Mouse (Mus musculus) heart, postnatal 0 days (tissue): ENCODE results near the gene Dock8. TPM values are rescaled to one million over a fixed set of nuclear protein-coding genes. Genes with fewer than 3 reads are reported as not detected.

ENCODE experiments used
- ATAC-seq: fragments of 200-750 bp; cut with Nextera tagmentation; 2 replicates; pipeline ENCODE4 v1.8.0; 2017; ENCODE audit warnings: low read depth, moderate number of reproducible peaks, moderate library complexity; ENCODE audit not compliant: insufficient read depth
- DNase-seq: peaks from one replicate; pipeline ENCODE4 v3.0.0-alpha.2; 2016; ENCODE audit warnings: low spot score
- H3K27ac ChIP-seq: fragments of 300-500 bp; sonication (generic); 2 replicates; pipeline ENCODE4 v1.5.1; 2014; ENCODE audit warnings: low read depth, mild to moderate bottlenecking
- H3K27me3 ChIP-seq: fragments of 300-500 bp; sonication (generic); 2 replicates; pipeline ENCODE4 v1.6.1; 2014; ENCODE audit warnings: low read length, mixed read lengths; ENCODE audit not compliant: control insufficient read depth, insufficient read depth
- H3K36me3 ChIP-seq: fragments of 300-500 bp; sonication (generic); replicated peaks from 2 replicates; pipeline ENCODE4 v1.6.1; 2014; ENCODE audit warnings: low read length, mixed read lengths; ENCODE audit not compliant: control insufficient read depth, insufficient read depth
- H3K4me1 ChIP-seq: fragments of 300-500 bp; sonication (generic); 2 replicates; pipeline ENCODE4 v1.6.1; 2014; ENCODE audit warnings: antibody characterized with exemption; ENCODE audit not compliant: control insufficient read depth, insufficient read depth
- H3K4me2 ChIP-seq: fragments of 300-500 bp; sonication (generic); 2 replicates; pipeline ENCODE4 v1.6.1; 2014; ENCODE audit warnings: low read depth, mild to moderate bottlenecking, low read length, moderate library complexity
- H3K4me3 ChIP-seq: fragments of 300-500 bp; sonication (generic); 2 replicates; pipeline ENCODE4 v1.5.1; 2014; ENCODE audit warnings: low read depth, low read length
- H3K9ac ChIP-seq: fragments of 300-500 bp; sonication (generic); replicated peaks from 2 replicates; pipeline ENCODE4 v1.6.1; 2014; ENCODE audit warnings: low read depth, low read length, mixed read lengths
- H3K9me3 ChIP-seq: fragments of 300-500 bp; sonication (generic); replicated peaks from 2 replicates; pipeline ENCODE4 v1.6.1; 2016; ENCODE audit warnings: low read length; ENCODE audit not compliant: control insufficient read depth
- CTCF ChIP-seq: IDR thresholded peaks from 2 replicates; pipeline ENCODE4 v1.5.1; 2016; ENCODE audit warnings: antibody characterized with exemption, control low read depth, low read depth
- EP300 ChIP-seq: IDR thresholded peaks from 2 replicates; pipeline ENCODE4 v1.6.1; 2016; ENCODE audit warnings: antibody characterized with exemption, low read depth
- WGBS: fragments of 180-500 bp; shearing (Covaris S2); extraction: QIAGEN DNeasy Blood & Tissue Kit; methylation state at CpG from one replicate; pipeline ENCODE4 v1.1.7; 2014; 5-methylcytosine and 5-hydroxymethylcytosine counted together
- polyA plus RNA-seq: library from polyadenylated mRNA; unstranded; fragments of >200 nt; fragmentation: Nextera tagmentation; extraction: Ambion mirVana; gene quantifications from 2 replicates; pipeline ENCODE4 v1.2.1, GENCODE M21; 2015
- total RNA-seq: library from RNA; depleted of rRNA; stranded (reverse); fragments of >200 nt; gene quantifications from 2 replicates; pipeline ENCODE4 v1.2.3, GENCODE M21; 2014; ENCODE audit warnings: low replicate concordance

The Dock8 gene
- total and polyA plus RNA-seq, 2 experiments from 2014 or later, result 2.4 to 6.0 TPM

- Histone ChIP-seq H3K9ac (no peak overlapping the region), H3K9me3 (no peaks in the 10 kb centered on the region), H3K4me2 (no peak overlapping the region), H3K27me3 (no peaks in the 10 kb centered on the region), H3K36me3 (no peaks in the 10 kb centered on the region), H3K4me1 (no peaks in the 10 kb centered on the region), H3K4me3 (no peak overlapping the region), H3K27ac (no peak overlapping the region)
- no peak for TF ChIP-seq CTCF
- no peak for ATAC-seq
- 75% methylated on average over 6 of the region's 6 CpGs for WGBS
- DNase-seq, result no peak
These were observed 5.8 kb upstream of the Dock8 start for GRCm38 (mm10) chr19:24993526-24993925.

DNA sequence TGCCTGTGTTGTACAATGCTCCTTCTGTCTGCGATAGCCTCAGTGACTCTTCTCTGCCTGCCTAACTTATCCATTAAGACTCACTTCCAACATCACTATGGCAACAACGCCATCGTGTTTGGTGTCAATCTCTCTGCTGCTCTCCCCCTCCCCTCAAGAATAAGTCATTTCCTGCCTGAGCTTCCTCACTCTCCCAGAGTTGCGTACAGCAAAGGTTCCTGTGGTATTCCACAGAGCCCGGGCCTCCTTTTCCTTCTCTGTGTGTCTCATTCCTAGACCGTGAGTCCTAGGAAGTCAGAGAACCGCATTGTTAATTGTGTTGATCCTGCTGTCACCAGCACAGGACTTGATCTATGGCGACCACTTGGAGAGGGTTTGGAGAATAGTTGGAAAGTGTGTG, 4.4 kb upstream of the Dock8 start:
- ATAC-seq, result peak; percentile 20; the same call in 1 of the 2 replicates
- Histone ChIP-seq H3K4me1 (no peaks in the 10 kb centered on the region), H3K9ac (no peak overlapping the region), H3K27ac (no peak overlapping the region), H3K36me3 (no peaks in the 10 kb centered on the region), H3K4me3 (no peak overlapping the region), H3K4me2 (no peak overlapping the region), H3K27me3 (no peaks in the 10 kb centered on the region), H3K9me3 (no peaks in the 10 kb centered on the region)
- 32% methylated on average over 8 of the region's 8 CpGs for WGBS
- peak; percentile 58 for DNase-seq
- TF ChIP-seq EP300 (no peak), CTCF (no peak)

DNA sequence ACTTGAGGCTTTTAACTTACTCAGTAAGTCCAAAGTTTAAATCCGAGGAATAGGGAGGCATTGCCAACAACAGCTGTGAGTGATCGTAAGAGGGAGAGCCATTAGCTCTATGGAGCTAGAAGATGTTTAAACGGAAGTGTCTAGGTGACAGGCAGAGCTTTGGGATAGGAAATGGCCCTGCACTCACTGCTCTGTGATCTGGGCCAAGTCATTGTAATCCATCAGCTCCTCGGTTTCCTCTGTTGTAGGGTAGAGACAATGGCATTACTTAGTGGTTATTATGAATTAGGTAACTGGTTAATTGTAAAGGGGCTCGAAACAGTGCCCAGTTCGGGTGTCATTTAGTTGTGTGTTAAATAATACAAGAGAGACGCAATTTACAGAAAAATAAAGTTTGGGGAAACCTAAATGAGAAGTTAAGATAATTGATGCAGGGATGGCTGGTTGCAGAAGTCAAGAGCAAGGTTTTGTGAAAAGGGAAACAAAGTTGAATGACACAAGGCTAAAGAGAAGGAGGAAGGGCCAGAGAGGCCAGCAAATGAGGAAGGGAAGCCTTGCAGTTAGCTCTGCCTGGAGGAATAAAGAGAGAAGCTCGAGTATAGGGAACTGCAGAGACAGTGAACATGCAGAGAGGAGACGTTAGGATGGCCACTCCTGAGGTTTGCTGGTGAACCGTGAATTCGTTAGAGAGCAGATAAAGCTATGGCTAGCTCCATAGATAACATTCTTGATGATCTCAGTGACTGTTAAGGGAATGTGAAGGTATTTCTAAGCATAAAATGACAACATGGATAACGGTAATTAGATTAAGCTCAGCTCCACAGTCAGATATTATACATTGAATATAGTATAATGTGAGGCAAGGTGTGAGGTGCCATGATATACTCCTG, 2.3 kb upstream of the Dock8 start:
- WGBS, result 59% methylated on average over 12 of the region's 12 CpGs

DNA sequence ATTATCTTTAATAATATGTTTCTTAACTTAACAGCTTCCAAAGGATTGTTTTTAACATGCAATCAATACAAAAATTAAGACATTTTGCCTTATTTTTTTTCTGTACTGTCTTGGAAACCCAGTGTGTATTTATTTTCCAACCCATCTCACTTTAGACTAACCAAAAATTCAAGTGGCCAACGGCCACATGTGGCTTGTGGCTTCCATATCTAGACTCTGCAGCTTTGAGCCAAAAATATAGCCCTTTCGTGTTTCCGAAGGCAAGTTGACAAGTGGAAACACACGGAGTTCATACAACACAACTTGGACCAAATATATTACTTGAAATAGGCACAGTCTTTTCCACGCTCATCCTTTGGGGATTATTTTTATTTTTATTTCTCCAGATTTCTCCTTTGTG, 773 bp upstream of the Dock8 start:
- TF ChIP-seq EP300 (no peak), CTCF (no peak)
- WGBS, result 54% methylated on average over 5 of the region's 5 CpGs
- Histone ChIP-seq H3K4me2 (peak overlapping the region; percentile 97; the same call in 1 of the 2 replicates), H3K4me3 (peak overlapping the region; percentile 88), H3K9me3 (no peaks in the 10 kb centered on the region), H3K27ac (no peak overlapping the region), H3K27me3 (0 out of 2 replicates have a peak, but pooled peaks cover 6% of the 10 kb centered on the region), H3K4me1 (peaks cover 4% of the 10 kb centered on the region; the same call in 1 of the 2 replicates), H3K36me3 (no peaks in the 10 kb centered on the region), H3K9ac (no peak overlapping the region)
- no peak for DNase-seq
- ATAC-seq, result no peak

More for the DNA sequence above, 2.3 kb upstream of the Dock8 start:
- no peak overlapping the region for H3K4me2 ChIP-seq
- 0 out of 2 replicates have a peak, but pooled peaks cover 6% of the 10 kb centered on the region for H3K27me3 ChIP-seq
- H3K4me1 ChIP-seq, result no peaks in the 10 kb centered on the region
- no peaks in the 10 kb centered on the region for H3K9me3 ChIP-seq
- TF ChIP-seq CTCF, result no peak
- no peak for TF ChIP-seq EP300
- DNase-seq (no peak), ATAC-seq (no peak)
- H3K4me3 ChIP-seq, result no peak overlapping the region
- H3K9ac ChIP-seq, result no peak overlapping the region
- no peak overlapping the region for H3K27ac ChIP-seq
- no peaks in the 10 kb centered on the region for H3K36me3 ChIP-seq

GRCm38 (mm10) chr19:25000153-25000552, 819 bp downstream of the Dock8 start:
- Histone ChIP-seq H3K4me1 (peaks cover 11% of the 10 kb centered on the region), H3K9ac (0 out of 2 replicates have a peak overlapping the region, but pooled peaks have one; percentile 62), H3K9me3 (no peaks in the 10 kb centered on the region), H3K27me3 (0 out of 2 replicates have a peak, but pooled peaks cover 6% of the 10 kb centered on the region), H3K4me2 (peak overlapping the region; percentile 97), H3K27ac (no peak overlapping the region), H3K4me3 (peak overlapping the region; percentile 88), H3K36me3 (no peaks in the 10 kb centered on the region)
- TF ChIP-seq EP300 (no peak), CTCF (no peak)
- WGBS, result 28% methylated on average over 9 of the region's 9 CpGs
- DNase-seq (no peak), ATAC-seq (no peak)
